Mouse (Mus musculus): ENCODE results near the gene Polr3gl. TPM values are rescaled to one million over a fixed set of nuclear protein-coding genes. Genes with fewer than 3 reads are reported as not detected.

Polr3gl gene
- polyA plus RNA-seq, 1 experiment: 15.3 TPM

DNA sequence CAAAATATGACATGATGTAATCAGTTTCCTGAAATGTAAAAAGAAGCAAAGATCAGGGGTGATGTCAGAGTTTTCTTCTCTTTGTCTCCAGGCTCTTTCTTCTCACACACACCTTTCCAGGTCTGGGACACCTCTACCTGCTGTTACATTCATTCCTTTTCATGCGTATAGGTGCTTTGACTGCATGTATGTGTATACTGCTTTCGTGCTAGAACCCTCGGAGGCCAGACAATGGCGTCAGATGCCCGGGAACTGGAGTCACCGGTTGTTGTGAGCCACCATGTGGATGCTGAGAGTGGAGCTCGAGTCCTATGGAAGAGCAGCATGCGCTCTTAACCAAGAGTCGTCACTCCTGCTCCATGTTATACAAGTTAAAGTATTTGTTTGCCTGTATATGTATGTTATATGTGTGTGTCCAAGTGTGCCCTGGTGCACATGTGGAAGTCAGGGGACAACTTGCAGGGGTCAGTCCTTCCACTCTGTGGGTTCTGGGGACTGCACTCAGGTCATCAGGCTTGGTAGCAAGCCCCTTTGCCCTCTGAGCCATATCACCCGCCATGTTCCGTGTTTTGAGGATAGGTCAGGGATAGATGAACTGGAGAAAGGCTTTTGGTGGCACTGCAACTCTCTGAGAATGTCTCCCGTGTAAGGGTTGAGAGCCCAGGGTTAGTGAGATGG, 15.3 kb downstream of the Polr3gl start:
- 78% methylated on average over 12 of the region's 12 CpGs for WGBS
- no peak for TF ChIP-seq POLR2A (IDR thresholded peaks at IDR 0.05; ENCODE audit: low read depth, low read length)
- TF ChIP-seq CTCF (conservative IDR thresholded peaks at IDR 0.05; ENCODE audit: insufficient read depth, insufficient read length, low read depth, low read length): no peak
- Histone ChIP-seq H3K27ac (ENCODE audit: insufficient read depth, low read depth, low read length) (peak overlapping the region; percentile 58), H3K4me1 (ENCODE audit: control insufficient read depth, insufficient read depth, low read length) (peaks cover 39% of the 10 kb centered on the region), H3K4me3 (ENCODE audit: insufficient read depth, low read depth, low read length) (no peak overlapping the region), H3K36me3 (ENCODE audit: control insufficient read depth, insufficient read depth, low read length) (no peaks in the 10 kb centered on the region), H3K27me3 (replicated peaks; ENCODE audit: control insufficient read depth, insufficient read depth, low read length) (no peaks in the 10 kb centered on the region)
- peak; percentile 21 for DNase-seq

DNA sequence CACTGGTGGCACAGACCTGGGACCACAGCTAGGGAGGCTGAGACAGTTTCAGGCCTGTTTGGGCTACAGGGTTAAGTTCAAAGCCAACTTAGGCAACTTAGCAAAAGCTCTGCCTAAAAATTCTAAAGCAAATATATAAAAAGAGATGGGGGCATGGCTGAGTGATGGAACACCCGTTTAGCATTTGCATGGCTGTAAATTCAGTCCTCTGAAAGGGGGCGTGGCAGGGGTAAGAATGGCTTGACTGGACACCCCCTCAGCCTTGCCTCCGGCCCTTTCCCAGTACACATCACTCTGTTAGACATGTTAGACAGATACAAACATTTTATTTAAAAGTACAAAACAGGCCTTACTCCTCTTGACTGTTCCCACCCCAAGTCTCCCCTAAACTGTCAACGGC, 16.4 kb downstream of the Polr3gl start:
- 43% methylated on average over 4 of the region's 4 CpGs for WGBS
- Histone ChIP-seq H3K36me3 (ENCODE audit: control insufficient read depth, insufficient read depth, low read length) (no peaks in the 10 kb centered on the region), H3K27me3 (replicated peaks; ENCODE audit: control insufficient read depth, insufficient read depth, low read length) (no peaks in the 10 kb centered on the region), H3K4me3 (ENCODE audit: insufficient read depth, low read depth, low read length) (no peak overlapping the region), H3K4me1 (ENCODE audit: control insufficient read depth, insufficient read depth, low read length) (peaks cover 44% of the 10 kb centered on the region), H3K27ac (ENCODE audit: insufficient read depth, low read depth, low read length) (peak overlapping the region; percentile 100)
- TF ChIP-seq CTCF (conservative IDR thresholded peaks at IDR 0.05; ENCODE audit: insufficient read depth, insufficient read length, low read depth, low read length): no peak
- TF ChIP-seq POLR2A (IDR thresholded peaks at IDR 0.05; ENCODE audit: low read depth, low read length): no peak
- DNase-seq: peak; percentile 43

DNA sequence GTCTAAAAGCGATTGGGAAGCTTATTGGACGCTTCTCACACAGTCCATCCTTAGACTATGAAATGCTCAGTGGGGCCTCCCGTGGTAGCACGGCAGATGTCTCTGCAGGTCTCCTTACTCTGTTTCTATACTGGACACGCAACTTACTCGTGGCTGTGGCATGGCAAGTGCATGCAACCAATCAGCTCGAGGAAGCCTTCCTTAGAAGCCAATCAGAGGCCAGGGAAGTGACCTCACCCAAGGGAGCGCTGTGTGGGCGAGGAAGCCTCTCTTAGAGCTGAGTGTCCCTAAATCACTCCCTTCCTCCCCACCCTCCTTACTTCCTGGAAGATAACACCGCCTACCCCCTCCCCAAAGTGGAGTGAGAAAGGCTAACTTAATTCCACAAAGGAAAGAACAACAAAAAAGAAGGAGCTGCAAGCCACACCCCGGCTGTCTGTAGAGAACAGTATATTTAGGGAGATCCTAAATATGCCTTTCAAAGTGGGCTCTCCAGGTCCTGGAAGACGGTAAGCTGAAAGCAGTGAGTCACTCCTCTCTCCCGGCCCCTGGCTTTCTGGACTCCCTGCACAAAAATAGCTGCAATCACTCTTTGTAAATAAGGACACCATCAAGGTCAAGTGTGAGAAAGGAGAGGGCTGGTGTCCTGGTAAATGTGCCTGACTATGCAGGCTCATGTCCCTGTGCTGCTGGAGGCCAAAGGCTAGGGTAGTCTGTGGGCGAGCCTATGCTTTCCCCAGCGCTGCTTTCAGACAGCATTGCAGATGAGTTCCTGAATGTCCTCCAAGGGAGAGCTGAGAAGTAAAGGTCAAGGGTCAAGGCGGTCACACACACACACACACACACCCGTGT, 17.1 kb downstream of the Polr3gl start, which contains the start of gene Gm16253:
Gene Gm16253 (plus strand): TSS at position 295 of the 852 bp plus-strand sequence.
- H3K36me3 ChIP-seq (ENCODE audit: control insufficient read depth, insufficient read depth, low read length): no peaks in the 10 kb centered on the region
- WGBS: 11% methylated on average over 17 of the region's 17 CpGs
- peak within 1 kb of the TSS; percentile 100 for H3K27ac ChIP-seq (ENCODE audit: insufficient read depth, low read depth, low read length)
- H3K4me1 ChIP-seq (ENCODE audit: control insufficient read depth, insufficient read depth, low read length): peaks cover 48% of the 10 kb centered on the region
- peak within 1 kb of the TSS; percentile 29; the same call in 1 of the 2 replicates for H3K4me3 ChIP-seq (ENCODE audit: insufficient read depth, low read depth, low read length)
- peak; percentile 96 for DNase-seq
- TF ChIP-seq CTCF (conservative IDR thresholded peaks at IDR 0.05; ENCODE audit: insufficient read depth, insufficient read length, low read depth, low read length): no peak
- TF ChIP-seq POLR2A (IDR thresholded peaks at IDR 0.05; ENCODE audit: low read depth, low read length): no peak
- H3K27me3 ChIP-seq (replicated peaks; ENCODE audit: control insufficient read depth, insufficient read depth, low read length): no peaks in the 10 kb centered on the region

DNA sequence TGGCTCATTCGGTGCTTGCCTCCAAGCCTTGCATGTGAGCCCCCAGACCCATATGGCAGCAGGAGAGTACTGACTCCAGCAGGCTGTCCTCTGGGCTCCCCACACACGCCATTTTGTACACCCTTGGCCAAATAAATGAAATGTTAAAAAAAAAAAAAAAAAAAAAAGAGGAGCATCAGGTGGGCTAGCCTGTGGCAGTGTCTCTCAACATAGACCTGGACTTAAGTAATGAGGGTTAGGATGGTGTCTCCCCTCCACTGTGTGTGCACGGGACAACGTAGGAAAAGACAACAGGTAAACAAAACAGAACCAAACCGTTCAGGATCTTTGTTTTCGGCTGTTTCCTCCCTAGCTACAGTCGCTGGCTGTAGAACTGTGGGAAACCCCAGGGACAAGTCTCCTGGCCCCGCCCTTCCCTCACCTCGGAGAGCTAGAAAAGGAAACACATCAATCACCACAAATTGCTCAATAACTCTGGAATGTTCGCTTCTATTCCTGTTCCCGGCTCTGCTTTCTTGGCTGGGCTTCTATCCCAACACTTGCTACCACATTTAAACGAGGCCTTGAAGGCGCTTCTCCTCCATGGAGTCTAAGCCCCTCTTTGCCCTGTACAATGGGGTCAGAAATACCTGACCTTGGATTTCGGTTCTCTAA, 17.8 kb downstream of the Polr3gl start:
- Histone ChIP-seq H3K4me1 (ENCODE audit: control insufficient read depth, insufficient read depth, low read length) (peaks cover 56% of the 10 kb centered on the region), H3K27ac (ENCODE audit: insufficient read depth, low read depth, low read length) (peak overlapping the region; percentile 100), H3K27me3 (replicated peaks; ENCODE audit: control insufficient read depth, insufficient read depth, low read length) (no peaks in the 10 kb centered on the region), H3K4me3 (ENCODE audit: insufficient read depth, low read depth, low read length) (peak overlapping the region; percentile 29; the same call in 1 of the 2 replicates), H3K36me3 (ENCODE audit: control insufficient read depth, insufficient read depth, low read length) (no peaks in the 10 kb centered on the region)
- TF ChIP-seq POLR2A (IDR thresholded peaks at IDR 0.05; ENCODE audit: low read depth, low read length) (no peak), CTCF (conservative IDR thresholded peaks at IDR 0.05; ENCODE audit: insufficient read depth, insufficient read length, low read depth, low read length) (no peak)
- whole genome bisulfite sequencing: 15% methylated on average over 14 of the region's 14 CpGs
- peak; percentile 96 for DNase-seq

DNA sequence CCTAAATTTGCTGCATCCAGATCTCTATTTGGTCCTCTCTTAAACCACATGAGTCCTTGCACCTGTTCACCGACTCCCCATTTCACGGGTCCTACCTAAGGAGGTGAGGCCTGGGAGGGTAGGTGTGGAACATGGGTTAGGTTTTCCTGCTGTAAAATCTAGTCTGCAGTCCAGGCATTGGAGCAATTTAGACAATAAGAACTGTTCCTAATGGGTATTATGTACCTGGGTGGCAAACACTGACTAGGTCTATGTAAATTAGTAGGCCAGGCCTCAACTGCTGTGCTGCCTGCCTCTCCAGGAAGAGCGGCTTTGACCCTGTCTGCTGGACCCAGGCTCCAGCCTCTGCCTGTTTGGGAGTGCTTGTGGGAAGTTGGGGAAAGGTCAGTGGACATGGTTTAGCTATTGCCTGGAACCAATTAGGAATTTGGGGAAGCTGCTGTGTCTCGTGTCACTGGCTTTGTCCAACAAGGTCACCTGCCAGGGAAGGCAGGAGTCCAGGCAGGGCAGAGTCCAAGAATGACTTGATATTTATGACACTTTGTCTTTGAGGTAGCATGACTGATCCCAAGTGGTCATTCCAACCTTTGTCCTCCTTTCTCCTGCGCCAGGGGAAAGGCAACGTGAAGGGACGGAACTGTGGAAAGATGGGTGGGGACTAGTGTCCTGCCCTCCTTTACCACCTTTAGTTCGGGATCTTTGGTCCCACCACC, 18.6 kb downstream of the Polr3gl start:
- WGBS: 45% methylated on average over 8 of the region's 8 CpGs
- Histone ChIP-seq H3K4me3 (ENCODE audit: insufficient read depth, low read depth, low read length) (no peak overlapping the region), H3K36me3 (ENCODE audit: control insufficient read depth, insufficient read depth, low read length) (no peaks in the 10 kb centered on the region), H3K4me1 (ENCODE audit: control insufficient read depth, insufficient read depth, low read length) (peaks cover 61% of the 10 kb centered on the region), H3K27me3 (replicated peaks; ENCODE audit: control insufficient read depth, insufficient read depth, low read length) (no peaks in the 10 kb centered on the region), H3K27ac (ENCODE audit: insufficient read depth, low read depth, low read length) (peak overlapping the region; percentile 100)
- no peak for TF ChIP-seq CTCF (conservative IDR thresholded peaks at IDR 0.05; ENCODE audit: insufficient read depth, insufficient read length, low read depth, low read length)
- DNase-seq: peak; percentile 95

DNA sequence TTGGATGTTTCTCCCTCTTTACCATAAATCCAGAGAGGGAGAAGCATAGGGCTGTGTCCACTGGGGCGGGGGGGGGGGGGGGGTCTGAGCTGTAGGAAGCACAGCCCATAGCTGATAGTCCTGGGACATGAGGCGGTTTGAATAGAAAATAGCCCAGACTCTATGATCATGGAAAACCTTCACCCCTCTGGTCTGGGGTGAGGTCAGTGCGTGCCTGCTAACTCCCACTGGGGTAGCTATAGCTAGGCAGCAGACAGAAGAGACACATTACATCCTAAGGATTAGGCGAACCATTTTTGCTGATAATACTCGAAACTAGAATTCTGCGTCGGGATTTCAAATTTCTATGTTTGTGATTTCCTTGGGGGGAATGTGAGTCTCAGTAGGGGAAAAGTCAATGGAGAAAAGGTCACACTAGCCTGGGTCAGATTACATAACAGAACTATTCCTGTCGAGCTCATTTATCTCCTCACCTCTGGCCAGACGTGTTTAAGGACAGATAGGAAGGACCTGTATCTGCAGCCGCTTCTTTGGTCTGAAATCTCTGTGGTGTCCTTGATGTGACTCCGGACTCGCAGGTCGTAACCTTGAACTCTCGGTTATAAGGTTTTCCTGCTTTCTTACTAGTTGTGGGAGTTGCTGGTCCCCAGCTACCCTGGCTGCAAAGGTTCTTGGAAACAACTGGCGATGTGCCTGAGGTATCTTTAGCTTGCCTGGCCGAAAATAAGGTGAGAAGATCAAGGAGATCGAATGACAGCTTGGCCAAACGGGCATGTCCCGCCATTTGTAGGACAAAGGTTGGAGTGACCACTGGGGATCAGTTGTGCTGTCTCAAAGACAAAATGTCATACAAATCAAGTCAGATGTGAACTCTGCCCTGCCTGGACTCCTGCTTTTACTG, 20.1 kb downstream of the Polr3gl start:
- WGBS: 47% methylated on average over 19 of the region's 19 CpGs
- Histone ChIP-seq H3K36me3 (ENCODE audit: control insufficient read depth, insufficient read depth, low read length) (no peaks in the 10 kb centered on the region), H3K4me3 (ENCODE audit: insufficient read depth, low read depth, low read length) (no peak overlapping the region), H3K27ac (ENCODE audit: insufficient read depth, low read depth, low read length) (peak overlapping the region; percentile 96), H3K4me1 (ENCODE audit: control insufficient read depth, insufficient read depth, low read length) (peaks cover 61% of the 10 kb centered on the region), H3K27me3 (replicated peaks; ENCODE audit: control insufficient read depth, insufficient read depth, low read length) (no peaks in the 10 kb centered on the region)
- peak; percentile 78 for DNase-seq
- TF ChIP-seq CTCF (conservative IDR thresholded peaks at IDR 0.05; ENCODE audit: insufficient read depth, insufficient read length, low read depth, low read length) (no peak), POLR2A (IDR thresholded peaks at IDR 0.05; ENCODE audit: low read depth, low read length) (no peak)

All from kidney, adult 2 months (tissue).